In genomic region chrX:153211101-153211500, GRCm38 (mm10) we compare ENCODE assay signal across 23 mouse cellular contexts. TPM values are rescaled to one million over a fixed set of nuclear protein-coding genes. Genes with fewer than 3 reads are reported as not detected.
DNase-seq lines count a peak whose midpoint lies in the region; ATAC-seq and TF ChIP-seq lines count a peak whose summit lies in the region.
"Had no signal": no experiment of that assay in that cellular context is flagged by ENCODE, and none has a peak within 500 bp of the region (broad histone marks: within the 10 kb centered on the region; RNA-seq: fewer than 3 reads in every experiment).

No protein-coding gene starts in this region.

- dilution Hi-C loops in CH12.LX (cut with MboI; ENCODE audit: extremely low pct_ligation_motif_present, extremely low pct_unique_long_range_greater_than_20kb, low sequenced_read_pairs): no loop called here

- peak; percentile 27 for DNase-seq in CH12.LX (ENCODE audit: extremely low read depth)
- DNase-seq in R1 (ENCODE audit: low read depth, low spot score): peak; percentile 87
- DNase-seq in hindbrain, embryonic 10.5 days (ENCODE audit: low spot score): no peak
- DNase-seq: adrenal gland, adult 8-10 months; adrenal gland, postnatal 25 days; cerebellum, adult 18-20 months; cerebellum, adult 9-10 months; cerebellum, postnatal 14 days; gastrocnemius, postnatal 10 days; gastrocnemius, postnatal 36 days; heart, adult 2 months had no signal

- H3K4me1 ChIP-seq in CH12.LX (ENCODE audit: control insufficient read depth in 1 of 2, insufficient read depth in 2 of 2) (peaks cover 0 to 7% of the 10 kb centered on the region in 2 experiments; a peak in 2 of 4 replicates), ES-Bruce4 (ENCODE audit: control insufficient read depth, insufficient read depth, low read length) (no peaks in the 10 kb centered on the region)
- no peaks in the 10 kb centered on the region for H3K4me1 ChIP-seq in hindbrain, embryonic 10.5 days (replicated peaks)
- H3K4me1 ChIP-seq in heart, embryonic 12.5 days (replicated peaks): no peaks in the 10 kb centered on the region
- H3K4me1 ChIP-seq: forebrain, embryonic 10.5 days; forebrain, embryonic 13.5 days; heart, embryonic 10.5 days; hindbrain, embryonic 13.5 days; intestine, embryonic 15.5 days had no signal

- H3K27me3 ChIP-seq in CH12.LX (replicated peaks) (no peaks in the 10 kb centered on the region), ES-Bruce4 (ENCODE audit: control insufficient read depth, insufficient read depth, low read length, poor library complexity, severe bottlenecking) (no peaks in the 10 kb centered on the region)
- no peaks in the 10 kb centered on the region for H3K27me3 ChIP-seq in hindbrain, embryonic 10.5 days (ENCODE audit: insufficient read depth, poor library complexity, severe bottlenecking)
- no peaks in the 10 kb centered on the region for H3K27me3 ChIP-seq in heart, embryonic 12.5 days (replicated peaks)
- H3K27me3 ChIP-seq: forebrain, embryonic 13.5 days; hindbrain, embryonic 13.5 days; intestine, embryonic 15.5 days had no signal

- H3K4me2 ChIP-seq in CH12.LX (ENCODE audit: insufficient read depth, low read depth, poor library complexity, severe bottlenecking): no peak overlapping the region
- H3K4me2 ChIP-seq in heart, embryonic 12.5 days: no peak overlapping the region
- H3K4me2 ChIP-seq: forebrain, embryonic 13.5 days; hindbrain, embryonic 13.5 days; intestine, embryonic 15.5 days had no signal

- no peak for TF ChIP-seq POLR2A in CH12.LX (IDR thresholded peaks at IDR 0.05; ENCODE audit: low read depth, low read length)
- no peak for TF ChIP-seq POLR2A in ES-Bruce4 (IDR thresholded peaks at IDR 0.05; ENCODE audit: insufficient read depth, low read length)

- no peak for TF ChIP-seq CTCF in CH12.LX (conservative IDR thresholded peaks at IDR 0.05 in 1 of 2, IDR thresholded peaks at IDR 0.05 in 1 of 2; ENCODE audit: low read depth in 2 of 2, low read length in 2 of 2)
- TF ChIP-seq CTCF in ES-Bruce4 (IDR thresholded peaks at IDR 0.05; ENCODE audit: low read depth, low read length): no peak

- no peak for TF ChIP-seq RAD21 in CH12.LX (IDR thresholded peaks at IDR 0.05; ENCODE audit: low read depth, low read length)

- ATAC-seq in heart, embryonic 12.5 days (ENCODE audit: insufficient number of reproducible peaks, low FRiP score): no peak
- ATAC-seq in monocyte, adult 5-6 weeks (replicated peaks; ENCODE audit: insufficient number of reproducible peaks, low FRiP score, low TSS enrichment, poor library complexity, severe bottlenecking): no peak
- ATAC-seq: activated CD4-positive, CD25-positive, alpha-beta regulatory T cell, adult 4 months; CD4-positive, CD25-positive, alpha-beta regulatory T cell, adult 4 months; forebrain, embryonic 13.5 days; forebrain, embryonic 16.5 days; hindbrain, embryonic 16.5 days; intestine, embryonic 15.5 days had no signal

- H3K9me3 ChIP-seq in CH12.LX (replicated peaks; ENCODE audit: low read length) (no peaks in the 10 kb centered on the region), ES-Bruce4 (replicated peaks; ENCODE audit: control insufficient read depth, insufficient read depth, low read length, poor library complexity, severe bottlenecking) (no peaks in the 10 kb centered on the region)
- no peaks in the 10 kb centered on the region for H3K9me3 ChIP-seq in hindbrain, embryonic 10.5 days
- no peaks in the 10 kb centered on the region for H3K9me3 ChIP-seq in heart, embryonic 12.5 days (replicated peaks)
- H3K9me3 ChIP-seq: forebrain, embryonic 10.5 days; forebrain, embryonic 13.5 days; heart, embryonic 10.5 days; hindbrain, embryonic 13.5 days; intestine, embryonic 15.5 days had no signal

- H3K4me3 ChIP-seq in CH12.LX (replicated peaks in 1 of 3; ENCODE audit: low read depth in 2 of 3, low read length in 2 of 3, poor library complexity in 1 of 3): no peak overlapping the region
- H3K4me3 ChIP-seq in ES-Bruce4 (ENCODE audit: low read depth, low read length): no peak overlapping the region
- H3K4me3 ChIP-seq in hindbrain, embryonic 10.5 days: no peak overlapping the region
- no peak overlapping the region for H3K4me3 ChIP-seq in heart, embryonic 12.5 days
- H3K4me3 ChIP-seq: forebrain, embryonic 10.5 days; forebrain, embryonic 13.5 days; heart, adult 2 months; heart, embryonic 10.5 days; hindbrain, embryonic 13.5 days; intestine, embryonic 15.5 days had no signal

- no peak overlapping the region for H3K9ac ChIP-seq in CH12.LX (ENCODE audit: insufficient read depth, low read depth)
- no peak overlapping the region for H3K9ac ChIP-seq in ES-Bruce4 (ENCODE audit: low read depth, poor library complexity, severe bottlenecking)
- H3K9ac ChIP-seq in heart, embryonic 12.5 days: no peak overlapping the region
- H3K9ac ChIP-seq: forebrain, embryonic 13.5 days; hindbrain, embryonic 13.5 days; intestine, embryonic 15.5 days had no signal

- H3K27ac ChIP-seq in CH12.LX (ENCODE audit: insufficient read depth, low read depth) (no peak overlapping the region), ES-Bruce4 (ENCODE audit: insufficient read depth, low read length) (peak overlapping the region; percentile 19; the same call in 1 of the 2 replicates)
- no peak overlapping the region for H3K27ac ChIP-seq in hindbrain, embryonic 10.5 days
- H3K27ac ChIP-seq in heart, embryonic 12.5 days (ENCODE audit: poor library complexity, severe bottlenecking): no peak overlapping the region
- H3K27ac ChIP-seq: forebrain, embryonic 10.5 days; forebrain, embryonic 13.5 days; heart, adult 2 months; heart, embryonic 10.5 days; hindbrain, embryonic 13.5 days; intestine, embryonic 15.5 days had no signal

- no peak for TF ChIP-seq EP300 in CH12.LX (IDR thresholded peaks at IDR 0.05; ENCODE audit: low read length)
- peak; percentile 87 for TF ChIP-seq EP300 in ES-Bruce4 (IDR thresholded peaks at IDR 0.05; ENCODE audit: insufficient read depth, low read depth, low read length)

- WGBS in hindbrain, embryonic 10.5 days: 48% methylated on average over 1 of the region's 1 CpGs
- 61% methylated on average over 1 of the region's 1 CpGs for WGBS in heart, embryonic 12.5 days

- H3K36me3 ChIP-seq in CH12.LX (replicated peaks in 1 of 2; ENCODE audit: control insufficient read depth in 1 of 2, insufficient read depth in 1 of 2, low read length in 1 of 2) (no peaks in the 10 kb centered on the region), ES-Bruce4 (ENCODE audit: control insufficient read depth, insufficient read depth, low read length, poor library complexity, severe bottlenecking) (no peaks in the 10 kb centered on the region)
- H3K36me3 ChIP-seq in hindbrain, embryonic 10.5 days: no peaks in the 10 kb centered on the region
- H3K36me3 ChIP-seq in heart, embryonic 12.5 days: no peaks in the 10 kb centered on the region
- H3K36me3 ChIP-seq: forebrain, embryonic 10.5 days; heart, embryonic 10.5 days; hindbrain, embryonic 13.5 days; intestine, embryonic 15.5 days had no signal

- no peaks in the 10 kb centered on the region for H3K79me2 ChIP-seq in CH12.LX (replicated peaks; ENCODE audit: control insufficient read depth, extremely low read depth, insufficient read depth, poor library complexity, severe bottlenecking)

- in situ Hi-C loops in CH12.LX (cut with MboI; ENCODE audit: low pct_ligation_motif_present, low pct_unique_long_range_greater_than_20kb, low sequenced_read_pairs): no loop called here

TF ChIP-seq in CH12.LX, 34 proteins besides CTCF, POLR2A, EP300 and RAD21:
- TF ChIP-seq BHLHE40 (IDR thresholded peaks at IDR 0.05; ENCODE audit: low read depth, low read length): no peak

RNA-seq across cellular contexts. Expression of gene Klf8, which starts 26.2 kb away (rescaled TPM):
- total RNA-seq in CH12.LX (2012; rRNA removed): 0.08 and 0.13 TPM in 2 replicates
- total RNA-seq in CH12.LX (2014; rRNA removed): 0.75 and 0.82 TPM in 2 replicates
- 0.64 and 1.0 TPM in 2 replicates for polyA plus RNA-seq in CH12.LX (2012; ENCODE audit: insufficient read length, low read depth)
- polyA plus RNA-seq in ES-Bruce4 (2011; ENCODE audit: insufficient read depth, insufficient read length, low read depth, missing spikeins): 8.6 and 9.1 TPM in 2 replicates
- polyA plus RNA-seq in hindbrain, embryonic 10.5 days (2016; fragmentation: Nextera tagmentation; extraction: Ambion mirVana): 1.1 and 1.3 TPM in 2 replicates
- polyA plus RNA-seq in heart, embryonic 12.5 days (2016; fragmentation: Nextera tagmentation; extraction: Ambion mirVana): 1.8 and 2.3 TPM in 2 replicates
- total RNA-seq in monocyte, adult 5-6 weeks (2017): 0.38 to 2.5 TPM (median 1.2 TPM) in 3 replicates
